Mouse (Mus musculus): ENCODE measurements at regions not wholly inside any gene's neighbourhood (a gene's known extent, or its start where the extent isn't known, plus 50 kb on each side); places are given as distances from the start of the nearest gene placed in this dataset.

- no peak for DNase-seq (ENCODE audit: low read depth)
Observed at GRCm38 (mm10) chr7:71043128-71043527, 308.2 kb downstream of the Gm10295 start.

GRCm38 (mm10) chr7:71041388-71041787, 309.9 kb downstream of the Gm10295 start:
- no peak for DNase-seq (ENCODE audit: low read depth)

DNA sequence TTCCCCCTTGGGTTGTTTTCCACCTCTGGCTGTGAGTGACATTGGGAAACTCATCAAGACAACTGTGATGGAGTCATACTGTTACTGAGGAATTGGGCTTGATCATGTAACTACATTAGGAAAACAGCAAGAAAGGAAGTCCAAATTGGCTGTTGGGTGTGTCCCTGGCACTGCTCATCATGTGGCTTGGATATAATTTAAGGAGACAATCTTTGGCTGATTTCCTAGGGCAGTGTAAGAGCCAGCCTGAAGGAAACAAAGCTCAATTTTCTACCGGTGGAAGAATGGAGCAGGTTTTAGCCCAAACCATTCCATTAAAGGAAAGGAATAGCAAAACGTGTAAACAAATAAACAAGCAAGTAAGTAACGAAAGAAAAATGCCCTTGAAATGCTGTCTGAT, 310.4 kb downstream of the Gm10295 start:
- DNase-seq (ENCODE audit: low read depth), result peak; percentile 45

- DNase-seq (ENCODE audit: low read depth), result no peak
Observed at GRCm38 (mm10) chr7:71038537-71038936, 312.7 kb downstream of the Gm10295 start.

DNA sequence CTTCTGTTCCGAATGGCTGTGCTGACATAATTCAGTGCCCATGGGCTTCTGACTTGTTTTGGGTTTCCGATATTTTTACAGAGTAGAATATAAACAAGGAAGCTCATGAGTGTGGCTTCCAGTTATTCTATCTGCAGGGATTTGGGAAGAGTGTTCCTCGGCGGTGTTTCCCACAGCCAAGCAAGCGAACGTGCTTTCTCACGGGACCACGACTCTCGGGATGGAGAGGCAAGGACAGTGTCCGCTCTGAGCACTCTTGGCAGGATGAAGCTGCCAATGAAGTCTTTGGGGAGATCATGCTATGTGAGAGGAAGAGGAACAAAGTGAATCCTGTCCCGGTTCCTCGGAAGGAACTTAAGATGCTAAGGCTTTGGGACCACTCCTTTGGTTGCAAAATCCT, 318.2 kb downstream of the Gm10295 start:
- DNase-seq (ENCODE audit: low read depth), result no peak

DNA sequence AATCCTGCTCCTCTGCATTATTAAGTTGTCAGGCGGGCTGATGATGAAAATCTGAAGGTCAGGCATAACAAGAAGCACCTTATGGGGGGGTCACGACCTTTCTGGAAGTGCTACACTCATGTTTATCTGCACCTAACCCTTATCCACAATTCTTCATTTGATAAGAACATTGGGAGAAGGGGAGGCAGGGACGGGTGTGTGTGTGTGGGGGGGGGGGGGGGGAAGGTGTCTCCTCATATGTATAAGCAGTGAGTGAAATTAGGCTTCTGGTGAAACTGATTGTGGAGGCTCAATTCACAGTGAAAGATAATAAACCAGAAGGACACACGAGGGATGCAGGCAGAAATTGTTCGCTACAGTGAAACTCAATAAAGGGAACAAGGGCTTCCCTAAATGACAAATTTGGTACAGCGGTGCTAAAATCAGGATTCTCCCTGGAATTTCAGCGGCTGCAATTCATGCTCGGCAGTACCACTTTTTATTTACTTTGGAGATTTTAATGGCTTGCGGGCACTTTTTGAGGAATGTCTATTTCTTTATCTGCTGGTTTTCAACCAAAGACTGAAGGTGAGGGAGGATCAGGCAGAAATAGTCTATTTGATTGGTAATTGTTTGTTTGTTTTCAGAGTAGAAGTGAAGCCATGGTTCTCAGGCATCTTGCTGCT, 327.2 kb downstream of the Gm10295 start:
- DNase-seq (ENCODE audit: low read depth), result no peak

- DNase-seq (ENCODE audit: low read depth), result no peak
Observed at GRCm38 (mm10) chr7:71023253-71023945, 327.9 kb downstream of the Gm10295 start.
